Mouse (Mus musculus) megakaryocyte, adult 5-6 weeks (primary cell): Measurements from ENCODE around the gene Gabrr3. TPM values are rescaled to one million over a fixed set of nuclear protein-coding genes. Genes with fewer than 3 reads are reported as not detected.

ENCODE experiments used
- ATAC-seq: 2 replicates; pipeline ENCODE4 v1.8.0; 2016; ENCODE audit warnings: mild to moderate bottlenecking, inconsistent platforms; ENCODE audit not compliant: poor library complexity, severe bottlenecking
- total RNA-seq, 2 experiments: library from RNA; stranded (forward) in 1 of 2; stranded (reverse) in 1 of 2; fragments of 153-499, 151-499 nt in 1 of 2; fragments of 221-1000, 200-1000 nt in 1 of 2; gene quantifications; 2 replicates each; pipeline versions ENCODE4 v1.2.3 to v1.2.4; 2015 to 2017

Gene Gabrr3
- total RNA-seq, 2 experiments from 2014 or later, result not detected

DNA sequence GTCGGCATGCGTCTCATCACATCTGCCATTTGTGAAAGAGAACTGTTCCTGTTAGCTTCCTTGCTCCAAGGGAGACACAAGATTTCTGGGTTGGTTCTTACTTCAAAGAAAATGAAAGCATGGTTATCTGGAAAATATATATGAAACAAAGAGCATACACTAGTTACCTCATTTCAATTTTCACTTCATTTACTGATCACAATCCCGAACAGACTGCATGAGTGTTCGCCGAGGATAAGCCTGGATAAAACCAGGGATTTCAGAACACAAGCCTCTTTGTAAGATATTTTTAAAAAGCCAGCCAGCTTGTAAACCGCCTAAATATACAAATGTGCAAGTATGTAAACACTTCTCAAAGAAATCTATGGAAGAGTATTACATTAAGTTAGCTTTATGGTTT is 56.8 kb downstream of the Gabrr3 start:
- ATAC-seq, result no peak

GRCm38 (mm10) chr16:59469846-59470245 is 62.7 kb downstream of the Gabrr3 start:
- 0 out of 2 replicates have a peak, but pooled peaks have one; percentile 6 for ATAC-seq

GRCm38 (mm10) chr16:59471637-59472278 is 64.6 kb downstream of the Gabrr3 start, which contains the start of gene Riox2:
Gene Riox2 (plus strand): TSS chr16:59471775.
- peak; percentile 85 for ATAC-seq

DNA sequence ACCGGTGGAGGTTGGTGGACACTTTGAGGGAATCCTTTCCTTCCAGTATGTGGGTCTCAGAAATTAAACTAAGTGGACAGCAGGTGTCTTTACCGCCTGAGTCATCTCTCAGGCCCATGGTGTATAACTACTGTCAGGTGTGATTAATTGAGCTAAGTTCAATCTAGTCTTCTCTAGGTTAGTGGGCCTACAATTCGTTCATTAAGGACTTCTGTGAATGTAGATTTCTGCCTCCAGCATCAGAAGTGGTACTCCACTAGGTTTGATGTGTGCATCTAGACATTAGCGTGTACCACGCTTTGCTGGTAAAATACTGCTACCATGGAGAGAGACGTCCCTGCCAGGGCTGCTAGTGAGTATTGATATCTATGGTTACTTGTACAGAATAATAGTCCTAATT is 65.4 kb downstream of the Gabrr3 start:
- no peak for ATAC-seq

- peak; percentile 53 for ATAC-seq
Observed at GRCm38 (mm10) chr16:59474788-59475187, 67.7 kb downstream of the Gabrr3 start.

GRCm38 (mm10) chr16:59477955-59478354 is 70.8 kb downstream of the Gabrr3 start:
- ATAC-seq, result no peak

GRCm38 (mm10) chr16:59487239-59487638 is 80.1 kb downstream of the Gabrr3 start:
- no peak for ATAC-seq

GRCm38 (mm10) chr16:59487975-59488548 is 80.9 kb downstream of the Gabrr3 start:
- no peak for ATAC-seq

DNA sequence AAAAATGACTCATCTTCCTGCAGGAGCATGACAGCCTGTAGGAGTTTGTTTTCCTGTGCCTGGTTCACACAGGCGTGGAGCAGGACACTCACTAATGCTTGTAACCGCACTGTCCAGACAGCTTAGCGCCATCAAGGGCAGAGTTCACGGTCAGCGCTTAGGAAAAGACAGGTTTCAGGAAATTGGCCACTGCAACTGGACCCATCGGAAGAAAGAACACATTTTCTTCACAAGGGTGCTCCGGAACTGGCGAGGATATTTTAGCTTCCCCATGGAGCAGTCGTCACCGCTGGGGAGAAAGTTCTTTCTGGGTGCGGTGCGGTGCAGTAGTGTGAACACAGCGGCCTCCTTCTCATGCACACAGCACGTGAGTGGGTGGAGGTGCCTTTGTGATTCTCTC is 86.1 kb downstream of the Gabrr3 start:
- ATAC-seq, result no peak

GRCm38 (mm10) chr16:59497947-59498346 is 90.8 kb downstream of the Gabrr3 start:
- no peak for ATAC-seq

DNA sequence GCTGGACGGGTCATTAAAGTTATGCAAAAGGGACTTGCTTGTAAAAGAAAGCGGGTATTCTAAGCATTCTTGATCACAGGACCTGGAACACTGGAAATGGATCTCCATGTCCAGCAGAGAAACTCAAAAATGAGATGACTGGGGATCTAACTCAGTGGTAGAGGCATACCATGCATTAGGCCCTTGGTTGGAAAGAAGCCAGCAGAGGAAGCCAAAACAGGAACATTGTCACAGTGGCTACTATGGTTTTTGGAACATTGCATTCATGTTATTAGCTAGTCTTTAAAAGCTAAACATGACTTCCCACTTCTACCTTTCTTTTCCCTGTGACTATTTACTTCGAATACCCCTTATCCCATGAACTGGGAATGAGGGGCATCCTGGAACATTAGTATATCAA is 92.0 kb downstream of the Gabrr3 start:
- no peak for ATAC-seq

DNA sequence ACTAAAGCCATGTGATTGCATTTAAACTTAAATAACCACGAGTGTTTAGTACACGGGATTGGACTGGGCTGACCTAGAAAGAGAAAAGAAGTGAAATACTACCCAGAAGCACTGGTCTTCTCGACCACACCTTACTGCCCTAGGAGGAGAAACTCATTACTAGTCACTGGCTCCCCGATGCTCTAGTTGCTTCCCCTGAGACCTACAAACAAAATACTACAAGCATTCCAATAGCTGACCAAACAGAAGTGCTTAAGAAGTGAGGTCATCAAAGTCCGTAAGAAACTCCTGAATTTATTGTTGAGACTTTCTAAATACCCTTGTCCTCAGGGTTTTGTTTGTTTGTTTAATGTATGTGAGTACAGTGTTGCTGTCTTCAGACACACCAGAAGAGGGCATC is 102.7 kb downstream of the Gabrr3 start:
- ATAC-seq, result no peak

Other genes with a start within 250 kb of the Gabrr3 start
- not detected in 2 replicates for gene Olfr196, start 236.9 kb upstream of the Gabrr3 start, total RNA-seq (2015)
- not detected in 2 replicates for gene Olfr196, start 236.9 kb upstream of the Gabrr3 start, total RNA-seq (2017)
- not detected in 2 replicates for gene Olfr198, start 203.8 kb upstream of the Gabrr3 start, total RNA-seq (2015)
- gene Olfr198, start 203.8 kb upstream of the Gabrr3 start, total RNA-seq (2017), result not detected in 2 replicates
- gene Olfr199, start 187.6 kb upstream of the Gabrr3 start, total RNA-seq (2015), result not detected in 2 replicates
- not detected in 2 replicates for gene Olfr199, start 187.6 kb upstream of the Gabrr3 start, total RNA-seq (2017)
- gene Olfr201, start 134.7 kb upstream of the Gabrr3 start, total RNA-seq (2015), result not detected in 2 replicates
- gene Olfr201, start 134.7 kb upstream of the Gabrr3 start, total RNA-seq (2017), result not detected in 2 replicates
- gene Olfr202, start 120.5 kb upstream of the Gabrr3 start, total RNA-seq (2015), result not detected in 2 replicates
- not detected in 2 replicates for gene Olfr202, start 120.5 kb upstream of the Gabrr3 start, total RNA-seq (2017)
- not detected in 2 replicates for gene Olfr203, start 108.5 kb upstream of the Gabrr3 start, total RNA-seq (2015)
- not detected in 2 replicates for gene Olfr203, start 108.5 kb upstream of the Gabrr3 start, total RNA-seq (2017)
- gene Olfr204, start 89.1 kb upstream of the Gabrr3 start, total RNA-seq (2015), result not detected in 2 replicates
- not detected in 2 replicates for gene Olfr204, start 89.1 kb upstream of the Gabrr3 start, total RNA-seq (2017)
- not detected in 2 replicates for gene Olfr205, start 76.2 kb upstream of the Gabrr3 start, total RNA-seq (2015)
- not detected in 2 replicates for gene Olfr205, start 76.2 kb upstream of the Gabrr3 start, total RNA-seq (2017)
- not detected in 2 replicates for gene Olfr206, start 58.1 kb upstream of the Gabrr3 start, total RNA-seq (2015)
- gene Olfr206, start 58.1 kb upstream of the Gabrr3 start, total RNA-seq (2017), result not detected in 2 replicates
- gene Olfr209, start 43.3 kb upstream of the Gabrr3 start, total RNA-seq (2015), result not detected in 2 replicates
- not detected in 2 replicates for gene Olfr209, start 43.3 kb upstream of the Gabrr3 start, total RNA-seq (2017)
- 25.3 and 28.4 TPM in 2 replicates for gene Riox2, start 64.4 kb downstream of the Gabrr3 start, total RNA-seq (2015)
- gene Riox2, start 64.4 kb downstream of the Gabrr3 start, total RNA-seq (2017), result 32.2 and 54.4 TPM in 2 replicates
- 29.8 and 43.1 TPM in 2 replicates for gene Crybg3, start 193.6 kb downstream of the Gabrr3 start, total RNA-seq (2015)
- 56.3 and 59.4 TPM in 2 replicates for gene Crybg3, start 193.6 kb downstream of the Gabrr3 start, total RNA-seq (2017)
- 2.1 and 3.2 TPM in 2 replicates for gene Arl6, start 232.1 kb downstream of the Gabrr3 start, total RNA-seq (2015)
- gene Arl6, start 232.1 kb downstream of the Gabrr3 start, total RNA-seq (2017), result 2.9 and 6.7 TPM in 2 replicates